Mouse (Mus musculus): Measurements from ENCODE around the gene Nhs. TPM values are rescaled to one million over a fixed set of nuclear protein-coding genes. Genes with fewer than 3 reads are reported as not detected.
A peak's percentile ranks its signal among the peaks of the same experiment; 100 is the strongest.

Gene Nhs
- polyA plus RNA-seq, 1 experiment from 2014 or later = 1.9 TPM

DNA sequence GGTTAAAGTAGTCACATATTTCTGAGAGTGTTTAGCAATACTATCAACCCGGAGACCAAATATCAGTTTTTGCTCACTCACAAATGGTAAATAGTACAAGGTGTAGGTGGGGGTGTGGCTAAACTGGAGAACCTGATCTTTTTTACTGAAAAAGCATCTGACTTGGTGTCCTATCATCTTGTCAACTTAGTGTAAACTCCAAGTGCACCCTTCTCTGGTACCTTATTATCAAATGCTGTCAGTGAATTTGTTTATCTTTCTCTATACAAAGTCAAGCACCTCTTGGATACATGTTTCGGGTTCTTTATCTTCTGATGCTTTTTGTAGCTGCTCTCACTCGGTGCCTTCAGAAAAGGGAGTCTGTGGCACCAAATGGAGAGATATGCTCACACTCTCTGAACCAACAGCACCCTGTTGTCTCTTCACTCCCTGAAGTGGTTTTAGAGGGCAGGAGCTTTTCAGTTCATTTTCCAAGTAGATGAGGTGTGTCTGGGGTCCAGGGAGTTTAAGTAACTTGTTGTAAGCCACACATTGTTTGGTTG, 187.5 kb downstream of the Nhs start:
- Histone ChIP-seq H3K4me3 (replicated peaks; ENCODE audit: low read length) (no peak overlapping the region), H3K9ac (replicated peaks; ENCODE audit: low read depth, low read length) (no peak overlapping the region), H3K4me2 (ENCODE audit: low read length) (no peak overlapping the region), H3K9me3 (ENCODE audit: control insufficient read depth, low read length) (no peaks in the 10 kb centered on the region), H3K36me3 (ENCODE audit: control insufficient read depth, insufficient read depth) (no peaks in the 10 kb centered on the region), H3K4me1 (replicated peaks; ENCODE audit: control insufficient read depth, insufficient read depth, low read length) (no peaks in the 10 kb centered on the region), H3K27me3 (replicated peaks; ENCODE audit: control insufficient read depth, insufficient read depth, low read length) (peaks cover 4% of the 10 kb centered on the region; the same call in 1 of the 2 replicates), H3K27ac (ENCODE audit: low read length) (no peak overlapping the region)
- WGBS = 87% methylated on average over 3 of the region's 3 CpGs
- no peak for ATAC-seq

DNA sequence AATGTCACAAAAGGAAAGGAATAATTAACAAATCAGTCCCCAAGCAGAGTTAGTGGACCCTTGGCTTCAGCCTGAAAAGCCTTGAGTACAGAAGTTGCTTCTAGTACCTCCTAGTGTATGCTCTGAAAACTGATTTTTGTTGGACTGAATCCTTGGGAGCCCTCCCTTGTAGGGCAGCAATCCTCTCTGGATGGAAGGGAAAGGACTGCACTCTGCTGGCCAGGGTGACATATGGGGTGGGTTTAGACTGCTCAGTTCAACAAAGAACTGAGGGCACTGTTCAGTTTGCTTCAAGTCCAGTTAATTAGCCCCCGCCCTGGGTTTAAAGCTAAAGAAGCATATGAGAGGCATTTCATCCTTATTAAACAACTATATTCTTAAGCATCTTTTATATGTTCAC, 188.4 kb downstream of the Nhs start:
- no peak overlapping the region for H3K4me3 ChIP-seq (replicated peaks; ENCODE audit: low read length)
- no peak for ATAC-seq
- WGBS = 42% methylated on average over 1 of the region's 1 CpGs
- H3K27me3 ChIP-seq (replicated peaks; ENCODE audit: control insufficient read depth, insufficient read depth, low read length) = peaks cover 4% of the 10 kb centered on the region; the same call in 1 of the 2 replicates
- H3K27ac ChIP-seq (ENCODE audit: low read length) = no peak overlapping the region
- H3K4me1 ChIP-seq (replicated peaks; ENCODE audit: control insufficient read depth, insufficient read depth, low read length) = no peaks in the 10 kb centered on the region
- H3K9ac ChIP-seq (replicated peaks; ENCODE audit: low read depth, low read length) = no peak overlapping the region
- no peak overlapping the region for H3K4me2 ChIP-seq (ENCODE audit: low read length)
- no peaks in the 10 kb centered on the region for H3K9me3 ChIP-seq (ENCODE audit: control insufficient read depth, low read length)
- no peaks in the 10 kb centered on the region for H3K36me3 ChIP-seq (ENCODE audit: control insufficient read depth, insufficient read depth)

- Histone ChIP-seq H3K36me3 (ENCODE audit: control insufficient read depth, insufficient read depth) (no peaks in the 10 kb centered on the region), H3K9me3 (ENCODE audit: control insufficient read depth, low read length) (no peaks in the 10 kb centered on the region)
Measured at GRCm38 (mm10) chrX:161967692-161968091, 191.8 kb downstream of the Nhs start.

DNA sequence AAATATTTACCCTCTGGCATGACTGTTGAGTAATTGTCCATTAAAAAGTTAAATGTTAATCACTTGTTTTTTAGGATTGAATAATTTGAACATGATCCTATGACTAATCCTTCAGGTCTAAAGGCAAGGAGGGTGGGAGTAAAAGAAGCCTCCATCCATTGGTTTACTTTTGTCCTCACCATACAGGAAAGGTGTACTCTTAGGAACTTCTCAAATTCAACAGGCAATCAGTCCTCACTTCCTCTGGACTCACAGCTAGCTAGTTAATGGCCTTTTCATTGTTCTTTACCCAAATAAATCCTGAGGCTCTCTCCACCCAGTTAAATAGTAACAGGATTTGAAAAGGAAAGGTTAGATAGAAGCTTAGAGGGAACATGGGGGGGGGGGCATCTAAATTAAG, 196.2 kb downstream of the Nhs start:
- no peak overlapping the region for H3K27ac ChIP-seq (ENCODE audit: low read length)
- no peaks in the 10 kb centered on the region; the same call in 1 of the 2 replicates for H3K27me3 ChIP-seq (replicated peaks; ENCODE audit: control insufficient read depth, insufficient read depth, low read length)
- no peak overlapping the region for H3K9ac ChIP-seq (replicated peaks; ENCODE audit: low read depth, low read length)
- H3K4me1 ChIP-seq (replicated peaks; ENCODE audit: control insufficient read depth, insufficient read depth, low read length) = no peaks in the 10 kb centered on the region
- H3K4me3 ChIP-seq (replicated peaks; ENCODE audit: low read length) = no peak overlapping the region
- no peak for ATAC-seq
- H3K36me3 ChIP-seq (ENCODE audit: control insufficient read depth, insufficient read depth) = no peaks in the 10 kb centered on the region
- H3K4me2 ChIP-seq (ENCODE audit: low read length) = no peak overlapping the region
- H3K9me3 ChIP-seq (ENCODE audit: control insufficient read depth, low read length) = no peaks in the 10 kb centered on the region

More at GRCm38 (mm10) chrX:161967692-161968091, 191.8 kb downstream of the Nhs start:
- Histone ChIP-seq H3K4me2 (ENCODE audit: low read length) (no peak overlapping the region), H3K27me3 (replicated peaks; ENCODE audit: control insufficient read depth, insufficient read depth, low read length) (no peaks in the 10 kb centered on the region; the same call in 1 of the 2 replicates), H3K27ac (ENCODE audit: low read length) (no peak overlapping the region), H3K9ac (replicated peaks; ENCODE audit: low read depth, low read length) (no peak overlapping the region), H3K4me1 (replicated peaks; ENCODE audit: control insufficient read depth, insufficient read depth, low read length) (no peaks in the 10 kb centered on the region), H3K4me3 (replicated peaks; ENCODE audit: low read length) (no peak overlapping the region)
- 31% methylated on average over 4 of the region's 4 CpGs for WGBS
- ATAC-seq = peak; percentile 58; the same call in 1 of the 2 replicates

GRCm38 (mm10) chrX:161962855-161963254, 196.7 kb downstream of the Nhs start:
- H3K4me1 ChIP-seq (replicated peaks; ENCODE audit: control insufficient read depth, insufficient read depth, low read length) = no peaks in the 10 kb centered on the region
- ATAC-seq = no peak

DNA sequence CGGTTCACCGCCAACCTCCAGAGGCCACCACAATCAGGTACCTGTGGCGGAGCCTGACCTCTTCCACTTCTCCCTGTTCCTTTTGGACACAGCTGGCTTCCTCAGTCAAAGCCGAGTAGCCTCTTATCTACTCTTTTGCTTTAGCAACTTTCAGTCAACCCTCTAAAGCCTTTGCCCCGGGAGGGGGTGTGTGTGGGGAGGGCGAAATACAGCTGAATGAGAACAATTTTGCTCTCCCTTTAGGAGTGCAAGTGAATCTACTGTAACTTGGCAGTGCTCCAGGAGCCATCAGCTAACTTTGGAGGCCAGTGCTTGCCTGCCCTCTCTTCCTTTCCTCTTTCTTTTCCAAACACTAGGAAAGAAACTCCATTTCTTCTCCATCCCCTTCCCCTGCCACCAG, 197.8 kb downstream of the Nhs start:
- Histone ChIP-seq H3K4me1 (replicated peaks; ENCODE audit: control insufficient read depth, insufficient read depth, low read length) (no peaks in the 10 kb centered on the region), H3K9me3 (ENCODE audit: control insufficient read depth, low read length) (no peaks in the 10 kb centered on the region), H3K27me3 (replicated peaks; ENCODE audit: control insufficient read depth, insufficient read depth, low read length) (no peaks in the 10 kb centered on the region; the same call in 1 of the 2 replicates), H3K36me3 (ENCODE audit: control insufficient read depth, insufficient read depth) (no peaks in the 10 kb centered on the region), H3K4me3 (replicated peaks; ENCODE audit: low read length) (no peak overlapping the region), H3K9ac (replicated peaks; ENCODE audit: low read depth, low read length) (no peak overlapping the region), H3K27ac (ENCODE audit: low read length) (no peak overlapping the region), H3K4me2 (ENCODE audit: low read length) (no peak overlapping the region)
- ATAC-seq = no peak
- WGBS = 45% methylated on average over 6 of the region's 6 CpGs

More at GRCm38 (mm10) chrX:161962855-161963254, 196.7 kb downstream of the Nhs start:
- H3K36me3 ChIP-seq (ENCODE audit: control insufficient read depth, insufficient read depth) = no peaks in the 10 kb centered on the region
- no peak overlapping the region for H3K27ac ChIP-seq (ENCODE audit: low read length)
- H3K9ac ChIP-seq (replicated peaks; ENCODE audit: low read depth, low read length) = no peak overlapping the region
- no peaks in the 10 kb centered on the region; the same call in 1 of the 2 replicates for H3K27me3 ChIP-seq (replicated peaks; ENCODE audit: control insufficient read depth, insufficient read depth, low read length)
- H3K9me3 ChIP-seq (ENCODE audit: control insufficient read depth, low read length) = no peaks in the 10 kb centered on the region
- H3K4me3 ChIP-seq (replicated peaks; ENCODE audit: low read length) = no peak overlapping the region
- no peak overlapping the region for H3K4me2 ChIP-seq (ENCODE audit: low read length)
- 80% methylated on average over 1 of the region's 1 CpGs for WGBS

- 20% methylated on average over 4 of the region's 4 CpGs for WGBS
Measured at GRCm38 (mm10) chrX:161961176-161961575, 198.4 kb downstream of the Nhs start.

GRCm38 (mm10) chrX:161952356-161952755, 207.2 kb downstream of the Nhs start:
- 0 out of 2 replicates have a peak, but pooled peaks have one; percentile 18 for ATAC-seq
- Histone ChIP-seq H3K27ac (ENCODE audit: low read length) (no peak overlapping the region), H3K27me3 (replicated peaks; ENCODE audit: control insufficient read depth, insufficient read depth, low read length) (peaks cover 3% of the 10 kb centered on the region; the same call in 1 of the 2 replicates), H3K4me3 (replicated peaks; ENCODE audit: low read length) (no peak overlapping the region), H3K9ac (replicated peaks; ENCODE audit: low read depth, low read length) (no peak overlapping the region), H3K9me3 (ENCODE audit: control insufficient read depth, low read length) (no peaks in the 10 kb centered on the region), H3K4me2 (ENCODE audit: low read length) (no peak overlapping the region), H3K36me3 (ENCODE audit: control insufficient read depth, insufficient read depth) (no peaks in the 10 kb centered on the region), H3K4me1 (replicated peaks; ENCODE audit: control insufficient read depth, insufficient read depth, low read length) (no peaks in the 10 kb centered on the region)

More at GRCm38 (mm10) chrX:161961176-161961575, 198.4 kb downstream of the Nhs start:
- Histone ChIP-seq H3K4me3 (replicated peaks; ENCODE audit: low read length) (no peak overlapping the region), H3K36me3 (ENCODE audit: control insufficient read depth, insufficient read depth) (no peaks in the 10 kb centered on the region), H3K27ac (ENCODE audit: low read length) (no peak overlapping the region), H3K4me1 (replicated peaks; ENCODE audit: control insufficient read depth, insufficient read depth, low read length) (no peaks in the 10 kb centered on the region), H3K27me3 (replicated peaks; ENCODE audit: control insufficient read depth, insufficient read depth, low read length) (no peaks in the 10 kb centered on the region; the same call in 1 of the 2 replicates), H3K9me3 (ENCODE audit: control insufficient read depth, low read length) (no peaks in the 10 kb centered on the region), H3K9ac (replicated peaks; ENCODE audit: low read depth, low read length) (no peak overlapping the region), H3K4me2 (ENCODE audit: low read length) (no peak overlapping the region)
- 0 out of 2 replicates have a peak, but pooled peaks have one; percentile 38 for ATAC-seq

GRCm38 (mm10) chrX:161943098-161943680, 216.3 kb downstream of the Nhs start:
- no peaks in the 10 kb centered on the region for H3K36me3 ChIP-seq (ENCODE audit: control insufficient read depth, insufficient read depth)
- H3K4me1 ChIP-seq (replicated peaks; ENCODE audit: control insufficient read depth, insufficient read depth, low read length) = no peaks in the 10 kb centered on the region
- H3K4me2 ChIP-seq (ENCODE audit: low read length) = no peak overlapping the region
- 72% methylated on average over 4 of the region's 4 CpGs for WGBS
- ATAC-seq = no peak
- H3K27ac ChIP-seq (ENCODE audit: low read length) = no peak overlapping the region
- H3K4me3 ChIP-seq (replicated peaks; ENCODE audit: low read length) = no peak overlapping the region
- no peaks in the 10 kb centered on the region for H3K9me3 ChIP-seq (ENCODE audit: control insufficient read depth, low read length)
- H3K27me3 ChIP-seq (replicated peaks; ENCODE audit: control insufficient read depth, insufficient read depth, low read length) = no peaks in the 10 kb centered on the region; the same call in 1 of the 2 replicates
- H3K9ac ChIP-seq (replicated peaks; ENCODE audit: low read depth, low read length) = no peak overlapping the region

Measured in forebrain, embryonic 16.5 days (tissue).